Mouse (Mus musculus) limb, embryonic 14.5 days (tissue): Measurements from ENCODE around the gene Lsamp. TPM values are rescaled to one million over a fixed set of nuclear protein-coding genes. Genes with fewer than 3 reads are reported as not detected.

Experiments
- ATAC-seq: fragments of 200-750 bp; cut with Nextera tagmentation; 2 replicates; pipeline ENCODE4 v1.8.0; 2017; ENCODE audit warnings: low read depth, moderate number of reproducible peaks, moderate TSS enrichment; ENCODE audit not compliant: low FRiP score
- DNase-seq: peaks from one replicate; pipeline ENCODE4 v3.0.0-alpha.2; 2015; ENCODE audit warnings: low spot score
- H3K27ac ChIP-seq: fragments of 300-500 bp; sonication (generic); replicated peaks from 2 replicates; pipeline ENCODE4 v1.5.1; 2014; ENCODE audit warnings: low read depth, mild to moderate bottlenecking, low read length, moderate library complexity, mixed read lengths
- H3K27me3 ChIP-seq: fragments of 300-500 bp; sonication (generic); 2 replicates; pipeline ENCODE4 v1.6.1; 2014; ENCODE audit warnings: low read length, mixed read lengths; ENCODE audit not compliant: control insufficient read depth, insufficient read depth
- H3K36me3 ChIP-seq: fragments of 300-500 bp; sonication (generic); 2 replicates; pipeline ENCODE4 v1.6.1; 2014; ENCODE audit warnings: mild to moderate bottlenecking, low read length, moderate library complexity, mixed read lengths; ENCODE audit not compliant: control insufficient read depth, insufficient read depth
- H3K4me1 ChIP-seq: fragments of 300-500 bp; sonication (generic); 2 replicates; pipeline ENCODE4 v1.6.1; 2014; ENCODE audit warnings: antibody characterized with exemption, low read length, mixed read lengths; ENCODE audit not compliant: control insufficient read depth, insufficient read depth
- H3K4me2 ChIP-seq: fragments of 300-500 bp; sonication (generic); replicated peaks from 2 replicates; pipeline ENCODE4 v1.6.1; 2014; ENCODE audit warnings: low read depth, mild to moderate bottlenecking, low read length, moderate library complexity; ENCODE audit not compliant: severe bottlenecking
- H3K4me3 ChIP-seq: fragments of 300-500 bp; sonication (generic); replicated peaks from 2 replicates; pipeline ENCODE4 v1.5.1; 2014; ENCODE audit warnings: low read length
- H3K9ac ChIP-seq: fragments of 300-500 bp; sonication (generic); 2 replicates; pipeline ENCODE4 v1.6.1; 2014; ENCODE audit warnings: mild to moderate bottlenecking, low read depth, low read length, moderate library complexity; ENCODE audit not compliant: severe bottlenecking
- H3K9me3 ChIP-seq: fragments of 300-500 bp; sonication (generic); 2 replicates; pipeline ENCODE4 v1.6.1; 2016; ENCODE audit warnings: low read length; ENCODE audit not compliant: control insufficient read depth
- POLR2A ChIP-seq: fragments of 200-500 bp; IDR thresholded peaks from 2 replicates; pipeline ENCODE4 v1.8.0; 2012; ENCODE audit warnings: inconsistent platforms, mild to moderate bottlenecking, moderate library complexity, borderline replicate concordance; ENCODE audit not compliant: insufficient read depth, insufficient read length; ENCODE audit errors: extremely low read depth
- WGBS: fragments of 180-500 bp; shearing (Covaris S2); extraction: QIAGEN DNeasy Blood & Tissue Kit; methylation state at CpG from one replicate; pipeline ENCODE4 v1.1.7; 2014; 5-methylcytosine and 5-hydroxymethylcytosine counted together
- polyA plus RNA-seq, 2 experiments: library from polyadenylated mRNA; depleted of rRNA in 1 of 2; stranded (reverse) in 1 of 2; unstranded in 1 of 2; fragments of >200 nt; fragmentation: Nextera tagmentation in 1 of 2; extraction: Ambion mirVana in 1 of 2; gene quantifications; 2 replicates each; pipeline versions ENCODE4 v1.2.1 to v1.2.3; 2012 to 2014

The Lsamp gene
- polyA plus RNA-seq, 2 experiments, result 5.3 to 11.8 TPM

DNA sequence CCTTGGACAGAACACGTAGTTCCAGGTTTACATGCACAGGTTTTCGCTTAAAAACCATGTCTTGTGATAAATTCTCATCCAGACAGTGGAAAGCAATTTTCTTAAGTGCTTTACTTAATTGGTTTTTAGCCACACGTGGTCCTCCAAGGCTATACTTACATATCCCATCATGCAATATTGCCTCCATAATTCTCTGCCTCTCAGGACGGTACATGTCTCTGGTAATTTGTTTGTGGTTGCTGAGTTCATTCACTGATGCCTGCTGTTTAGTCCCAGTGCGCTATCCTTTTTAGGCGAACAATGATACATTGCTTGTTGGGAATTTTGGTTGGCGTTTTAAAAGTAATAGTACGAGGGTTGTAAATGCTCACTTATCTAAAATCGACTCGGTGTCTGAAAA lies 453.7 kb downstream of the Lsamp start:
- Histone ChIP-seq H3K27me3 (no peaks in the 10 kb centered on the region), H3K9ac (no peak overlapping the region), H3K27ac (no peak overlapping the region), H3K4me2 (no peak overlapping the region), H3K4me1 (no peaks in the 10 kb centered on the region), H3K9me3 (no peaks in the 10 kb centered on the region), H3K36me3 (no peaks in the 10 kb centered on the region), H3K4me3 (no peak overlapping the region)
- no peak for DNase-seq
- ATAC-seq, result no peak
- 82% methylated on average over 10 of the region's 10 CpGs for WGBS
- TF ChIP-seq POLR2A, result no peak

DNA sequence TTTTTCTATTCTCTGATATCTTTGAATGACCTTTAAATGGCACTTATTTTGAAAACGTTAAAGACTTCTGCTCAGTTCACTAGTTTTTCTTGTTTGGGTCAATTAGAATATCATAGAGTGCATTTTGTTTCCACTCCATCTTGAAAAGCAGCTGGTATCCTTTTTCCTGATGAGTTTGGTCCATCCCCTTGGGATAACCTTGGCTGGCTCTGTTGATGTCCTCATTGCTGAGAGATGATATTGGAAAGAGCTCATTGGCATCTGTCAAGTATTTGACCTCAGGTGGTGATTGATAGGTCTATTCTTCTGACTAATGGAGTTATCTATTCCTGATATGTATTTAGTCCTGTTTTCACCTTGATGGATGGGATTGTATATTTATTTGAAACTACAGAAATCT lies 454.7 kb downstream of the Lsamp start:
- Histone ChIP-seq H3K9me3 (no peaks in the 10 kb centered on the region), H3K4me2 (no peak overlapping the region), H3K9ac (no peak overlapping the region), H3K4me1 (no peaks in the 10 kb centered on the region), H3K4me3 (no peak overlapping the region), H3K27ac (no peak overlapping the region), H3K36me3 (no peaks in the 10 kb centered on the region), H3K27me3 (no peaks in the 10 kb centered on the region)
- ATAC-seq, result no peak
- 79% methylated on average over 1 of the region's 1 CpGs for WGBS
- DNase-seq, result no peak
- TF ChIP-seq POLR2A, result no peak

DNA sequence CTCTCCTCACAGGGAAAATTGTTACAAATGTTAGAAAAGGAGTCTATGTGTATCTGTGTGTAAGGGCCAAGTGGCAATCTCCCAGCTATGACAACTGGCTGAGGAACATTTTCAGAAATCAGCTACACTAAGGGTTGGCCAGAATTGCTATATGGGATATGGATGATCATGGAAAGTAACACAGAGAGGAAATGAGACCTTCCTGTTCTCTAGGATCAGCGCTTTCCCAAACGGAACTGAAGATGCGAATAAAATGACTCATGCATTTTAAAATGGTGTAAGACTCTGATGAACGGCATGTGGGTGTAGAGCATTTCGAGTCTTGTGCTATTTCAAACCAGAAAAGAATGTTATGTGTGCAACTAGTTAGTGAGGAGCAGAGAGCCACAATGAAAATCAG lies 462.4 kb downstream of the Lsamp start:
- H3K27me3 ChIP-seq, result no peaks in the 10 kb centered on the region
- no peak overlapping the region for H3K4me2 ChIP-seq
- DNase-seq (no peak), ATAC-seq (no peak)
- no peak for TF ChIP-seq POLR2A
- no peak overlapping the region for H3K4me3 ChIP-seq
- H3K36me3 ChIP-seq, result no peaks in the 10 kb centered on the region
- H3K27ac ChIP-seq, result no peak overlapping the region
- 81% methylated on average over 5 of the region's 5 CpGs for WGBS
- no peaks in the 10 kb centered on the region for H3K9me3 ChIP-seq
- H3K9ac ChIP-seq, result no peak overlapping the region
- no peaks in the 10 kb centered on the region for H3K4me1 ChIP-seq

DNA sequence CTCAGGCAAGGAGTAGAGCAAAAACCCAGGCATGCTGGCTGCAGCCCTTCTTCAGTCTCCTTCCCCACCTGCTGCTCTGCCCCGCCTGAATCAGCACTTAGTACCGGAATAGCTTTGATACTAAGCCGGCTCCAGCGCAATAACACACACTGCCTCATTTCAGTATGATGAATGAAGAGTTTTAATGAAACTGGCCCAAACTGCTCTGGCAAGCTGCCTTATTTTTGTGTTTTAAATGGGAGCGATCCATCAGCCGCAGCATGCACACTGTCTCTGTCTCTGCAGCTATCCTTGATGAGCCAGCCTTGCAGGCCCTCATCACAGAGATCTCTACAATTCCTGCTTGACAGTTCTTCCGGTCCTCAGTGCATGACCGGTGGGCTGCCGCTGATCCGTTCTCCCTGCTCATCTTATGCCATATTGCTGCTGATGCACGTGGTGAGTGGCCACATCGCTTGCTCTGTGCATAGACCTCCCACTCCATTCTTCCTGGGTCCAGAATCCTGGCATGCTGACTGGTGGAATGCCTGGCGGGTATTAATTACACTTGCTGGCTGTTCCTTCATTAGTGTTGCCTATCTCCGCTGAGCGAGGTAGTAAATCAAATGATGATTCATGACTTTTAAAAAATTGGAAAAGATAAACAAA lies 479.4 kb downstream of the Lsamp start:
- H3K4me1 ChIP-seq, result no peaks in the 10 kb centered on the region
- DNase-seq (no peak), ATAC-seq (no peak)
- TF ChIP-seq POLR2A, result no peak
- H3K4me2 ChIP-seq, result no peak overlapping the region
- H3K4me3 ChIP-seq, result no peak overlapping the region
- H3K27ac ChIP-seq, result no peak overlapping the region
- no peaks in the 10 kb centered on the region for H3K9me3 ChIP-seq
- 66% methylated on average over 15 of the region's 15 CpGs for WGBS
- H3K36me3 ChIP-seq, result no peaks in the 10 kb centered on the region
- H3K27me3 ChIP-seq, result no peaks in the 10 kb centered on the region
- H3K9ac ChIP-seq, result no peak overlapping the region

DNA sequence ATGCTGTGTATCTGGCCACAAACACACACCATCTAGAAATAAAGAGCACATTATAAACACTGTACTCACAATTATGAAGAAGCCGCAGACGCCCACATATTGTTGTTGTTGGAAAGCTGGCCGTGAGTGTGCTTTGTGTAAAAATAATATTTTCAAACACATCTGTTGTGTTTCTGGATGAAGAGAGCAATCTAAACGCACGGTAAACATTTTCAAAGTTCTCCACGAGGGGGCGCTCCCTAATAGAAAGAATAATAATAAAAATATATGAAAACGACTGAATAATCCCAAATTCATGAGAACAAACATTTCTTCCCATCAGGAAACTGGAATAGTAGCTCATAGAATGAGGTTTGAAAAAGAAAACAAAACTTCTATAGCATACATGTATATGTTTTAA lies 482.4 kb downstream of the Lsamp start:
- Histone ChIP-seq H3K9ac (no peak overlapping the region), H3K4me2 (no peak overlapping the region), H3K36me3 (no peaks in the 10 kb centered on the region), H3K27ac (no peak overlapping the region), H3K4me1 (no peaks in the 10 kb centered on the region), H3K9me3 (no peaks in the 10 kb centered on the region), H3K27me3 (no peaks in the 10 kb centered on the region), H3K4me3 (no peak overlapping the region)
- DNase-seq (peak; percentile 42), ATAC-seq (no peak)
- TF ChIP-seq POLR2A, result no peak
- 14% methylated on average over 8 of the region's 8 CpGs for WGBS

DNA sequence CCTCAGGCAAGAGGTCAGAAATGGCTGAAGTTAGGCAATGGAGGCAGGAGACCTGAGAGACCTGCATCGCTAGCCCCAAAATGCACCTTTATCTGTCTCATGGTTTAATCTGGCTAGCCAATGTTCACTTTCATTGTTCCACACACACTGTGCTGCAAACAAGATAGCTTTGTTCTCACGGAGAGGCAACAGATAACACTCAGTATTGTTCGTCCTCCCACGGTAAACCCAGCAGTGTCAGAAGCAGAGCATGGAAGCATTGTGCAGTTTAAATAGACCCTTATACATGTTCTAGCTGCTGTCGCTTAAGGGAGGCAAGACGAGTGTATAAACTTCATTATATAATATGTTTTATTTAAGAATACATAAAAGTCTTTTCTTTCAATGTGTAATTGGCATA lies 486.8 kb downstream of the Lsamp start:
- H3K4me2 ChIP-seq, result no peak overlapping the region
- TF ChIP-seq POLR2A, result no peak
- H3K27ac ChIP-seq, result no peak overlapping the region
- no peaks in the 10 kb centered on the region for H3K27me3 ChIP-seq
- H3K9me3 ChIP-seq, result no peaks in the 10 kb centered on the region
- ATAC-seq (no peak), DNase-seq (no peak)
- no peaks in the 10 kb centered on the region for H3K4me1 ChIP-seq
- H3K4me3 ChIP-seq, result no peak overlapping the region
- whole genome bisulfite sequencing, result 87% methylated on average over 6 of the region's 6 CpGs
- H3K9ac ChIP-seq, result no peak overlapping the region
- no peaks in the 10 kb centered on the region for H3K36me3 ChIP-seq
